Mouse (Mus musculus) layer of hippocampus, adult 2 months (tissue): ENCODE measurements at regions not wholly inside any gene's neighbourhood (a gene's known extent, or its start where the extent isn't known, plus 50 kb on each side); places are given as distances from the start of the nearest gene placed in this dataset.
A peak's percentile ranks its signal among the peaks of the same experiment; 100 is the strongest.
"Not testable (repeated sequence)": the region's sequence is repeated elsewhere in the genome, so short reads cannot be mapped to it uniquely, and the experiment has no call there.

Experiments
- DNase-seq, 2 experiments: peaks; one replicate each; pipeline ENCODE4 v3.0.0; 2022; ENCODE audit warnings: low spot score in 2 of 2
- H3K27ac ChIP-seq: fragments of 200-600 bp; 2 replicates; pipeline ENCODE4 v1.8.1; 2022
- H3K4me3 ChIP-seq: fragments of 200-600 bp; 2 replicates; pipeline ENCODE4 v1.8.1; 2022; ENCODE audit warnings: mild to moderate bottlenecking
- CTCF ChIP-seq: fragments of 200-600 bp; conservative IDR thresholded peaks from 2 replicates; pipeline ENCODE4 v1.8.1; 2022; ENCODE audit warnings: antibody characterized with exemption, mild to moderate bottlenecking, moderate library complexity

DNA sequence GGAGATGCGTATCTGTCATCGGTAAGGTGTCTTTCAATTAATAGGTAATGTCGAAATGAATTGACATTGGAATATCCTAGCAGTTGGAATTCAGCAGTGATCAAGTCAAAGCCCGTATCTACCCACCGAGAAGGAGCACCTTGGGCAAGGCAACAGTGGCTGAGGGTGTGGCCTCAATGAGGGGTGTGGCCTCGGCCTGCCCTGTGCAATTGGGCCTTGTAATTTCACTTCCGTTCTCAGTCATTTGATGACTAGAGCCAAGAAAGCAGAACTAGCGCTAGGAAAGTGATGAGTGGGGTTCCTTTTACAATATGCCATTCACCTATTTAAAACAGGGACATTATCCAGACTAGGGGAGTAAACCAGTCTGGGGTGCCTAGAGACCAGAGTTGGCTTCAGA, 77.6 kb downstream of the Elovl4 start:
- DNase-seq: no peak
- TF ChIP-seq CTCF: no peak
- Histone ChIP-seq H3K27ac (no peak overlapping the region), H3K4me3 (no peak overlapping the region)

DNA sequence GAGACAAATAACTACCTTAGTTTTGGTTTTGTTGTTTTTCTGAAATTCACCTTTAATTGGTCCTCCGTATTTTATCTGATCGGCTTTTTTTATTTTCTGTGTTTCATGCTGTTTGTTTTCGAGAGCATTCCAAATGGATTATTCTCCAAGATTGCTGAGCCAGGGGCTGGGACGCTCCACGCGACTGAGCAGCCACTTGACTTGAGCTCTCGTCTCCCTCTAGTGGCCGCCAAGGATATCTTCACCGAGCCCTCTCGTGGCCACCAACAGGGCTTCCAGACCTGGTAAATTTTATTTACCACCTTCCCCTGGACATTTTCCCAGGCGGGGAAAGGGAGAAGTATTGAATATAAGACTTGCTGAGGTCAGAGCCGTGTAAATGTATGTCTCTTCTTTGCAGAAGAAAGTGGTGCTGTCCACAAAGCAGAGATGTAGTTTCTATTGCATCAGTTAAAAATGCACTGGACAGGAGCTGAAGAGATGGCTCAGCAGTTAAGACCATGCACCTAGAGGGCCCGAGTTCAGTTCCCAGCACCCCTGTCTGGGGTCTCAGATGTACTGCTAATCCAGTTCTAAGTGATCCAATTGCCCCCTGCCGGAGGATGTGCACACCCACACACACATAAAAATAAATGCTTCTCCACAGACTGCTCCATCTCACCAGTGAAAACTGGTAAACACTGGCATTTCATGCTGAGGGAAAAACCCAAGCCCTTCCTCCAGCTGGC, 78.5 kb downstream of the Elovl4 start:
- Histone ChIP-seq H3K4me3 (peak overlapping the region; percentile 27; the same call in 1 of the 2 replicates), H3K27ac (peak overlapping the region; percentile 36)
- peak; percentile 89 for TF ChIP-seq CTCF
- peak; percentile 74 to 81 for DNase-seq

DNA sequence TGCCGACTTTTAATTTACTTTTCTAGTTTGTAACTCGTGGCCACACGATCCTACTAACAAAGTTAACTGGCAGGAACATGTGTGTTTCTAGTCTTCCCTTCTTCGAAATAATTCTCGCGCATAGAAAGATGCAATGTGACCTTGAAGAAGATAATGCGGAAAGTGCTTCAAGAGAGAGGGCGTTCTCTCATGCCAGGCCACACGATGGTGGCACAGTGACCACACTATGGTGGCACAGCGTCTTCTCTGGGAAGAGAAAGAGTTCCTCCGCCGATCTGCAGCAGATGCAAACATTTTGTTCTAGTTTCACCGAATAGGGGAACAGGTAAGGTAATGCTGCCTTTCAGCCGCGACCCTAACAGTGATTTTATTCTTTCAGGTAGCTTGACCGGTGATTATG, 79.1 kb downstream of the Elovl4 start:
- DNase-seq: no peak
- peak overlapping the region; percentile 27; the same call in 1 of the 2 replicates for H3K4me3 ChIP-seq
- H3K27ac ChIP-seq: peak overlapping the region; percentile 33
- TF ChIP-seq CTCF: no peak

DNA sequence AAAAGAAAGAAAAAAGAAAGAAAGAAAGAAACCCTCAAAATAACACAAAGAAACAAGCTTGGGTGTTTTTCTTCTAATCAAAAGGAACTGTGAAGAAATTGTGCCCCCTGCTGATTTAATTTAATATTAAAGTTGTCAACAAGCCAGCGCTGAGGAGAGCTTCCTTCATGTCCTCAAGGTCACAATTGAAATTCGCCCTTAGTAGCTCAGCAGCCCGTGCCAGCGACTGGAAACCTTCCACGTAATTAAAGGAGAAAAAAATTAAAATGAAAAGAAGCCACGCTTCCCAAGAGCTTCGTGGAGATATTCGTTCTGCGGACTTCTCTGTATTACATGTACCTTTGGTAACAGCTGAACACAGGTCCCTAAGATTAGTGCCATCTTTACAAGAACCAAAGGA, 80.0 kb downstream of the Elovl4 start:
- peak overlapping the region; percentile 33 for H3K27ac ChIP-seq
- DNase-seq: peak; percentile 13 to 25

DNA sequence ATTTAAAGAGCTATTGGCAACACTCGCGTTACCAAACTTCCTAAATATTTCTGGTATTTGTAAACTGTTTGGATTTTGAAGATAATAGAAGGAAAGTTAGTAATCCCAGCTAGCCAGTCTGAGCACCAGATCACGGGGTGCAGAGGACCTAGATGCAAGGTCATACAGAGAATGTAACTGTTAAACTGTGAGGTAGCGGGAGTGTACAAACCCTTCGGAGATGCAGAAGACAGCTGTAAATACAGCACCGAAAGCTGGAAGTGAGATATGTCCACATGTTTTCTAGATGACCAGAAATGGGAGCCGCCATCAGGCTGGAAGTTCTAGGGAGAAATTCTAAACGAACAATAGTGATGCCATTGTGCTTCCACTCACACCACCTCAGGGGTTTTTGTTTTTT, 80.5 kb downstream of the Elovl4 start:
- Histone ChIP-seq H3K4me3 (no peak overlapping the region), H3K27ac (peak overlapping the region; percentile 33; the same call in 1 of the 2 replicates)
- DNase-seq: no peak
- TF ChIP-seq CTCF: no peak

More for the DNA sequence above, 80.0 kb downstream of the Elovl4 start:
- no peak overlapping the region; the same call in 1 of the 2 replicates for H3K4me3 ChIP-seq
- TF ChIP-seq CTCF: peak; percentile 68

DNA sequence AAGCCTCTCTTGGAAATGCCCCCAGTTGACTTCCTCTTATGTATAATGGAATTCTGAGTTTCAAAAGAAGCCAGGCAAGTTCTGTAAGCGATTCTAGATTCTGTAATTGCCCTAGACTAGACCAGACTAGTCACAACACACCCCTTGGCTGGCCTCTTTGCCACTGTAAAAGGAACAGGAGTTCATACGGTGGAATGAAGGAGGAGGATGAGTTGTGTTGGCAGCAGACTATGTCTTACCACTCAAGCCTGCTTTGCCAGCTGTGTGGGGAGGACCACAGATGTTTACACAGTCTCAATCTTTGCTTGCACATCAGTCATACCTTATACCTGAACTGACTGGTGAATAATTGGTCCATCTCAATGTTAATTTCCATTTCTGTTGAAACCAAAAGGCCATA, 85.1 kb downstream of the Elovl4 start:
- Histone ChIP-seq H3K27ac (no peak overlapping the region), H3K4me3 (no peak overlapping the region)
- no peak for TF ChIP-seq CTCF
- no peak for DNase-seq

DNA sequence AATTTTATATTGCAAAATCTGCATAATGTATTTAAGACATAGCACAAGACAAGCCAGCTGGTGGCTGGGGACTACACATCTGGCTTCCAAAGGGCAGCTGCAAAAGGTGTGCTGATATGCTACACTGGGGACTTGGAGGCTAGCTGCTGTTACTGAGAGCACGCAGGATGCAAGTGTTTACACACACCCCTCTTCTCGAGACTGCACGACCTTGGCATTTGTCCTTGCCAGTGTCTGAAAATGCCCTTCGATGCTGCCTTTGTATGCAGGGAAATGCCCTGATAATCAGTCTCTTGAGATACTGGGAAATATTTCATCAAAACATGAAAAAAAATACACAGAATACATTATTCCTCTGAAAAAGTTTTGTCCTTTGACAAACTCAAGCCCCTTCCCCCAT, 86.3 kb downstream of the Elovl4 start:
- DNase-seq: no peak
- no peak for TF ChIP-seq CTCF
- Histone ChIP-seq H3K4me3 (no peak overlapping the region), H3K27ac (no peak overlapping the region)

DNA sequence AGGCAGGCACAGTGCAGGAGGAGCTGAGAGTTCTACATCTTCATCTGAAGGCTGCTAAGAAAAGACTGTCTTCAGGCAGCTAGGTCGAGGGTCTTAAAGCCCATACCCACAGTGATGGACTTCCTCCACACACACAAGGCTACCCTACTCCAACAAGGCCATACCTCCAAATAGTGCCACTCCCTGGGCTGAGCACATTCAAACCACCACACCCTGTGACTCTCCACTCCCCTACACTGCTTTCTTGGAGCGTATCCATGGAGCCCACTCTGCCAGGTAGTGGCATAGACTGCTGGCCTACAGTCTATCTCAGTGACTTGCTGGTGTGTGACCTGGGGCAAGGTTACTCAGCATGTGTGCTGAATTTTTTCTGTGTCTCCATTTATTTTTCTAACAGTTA, 88.0 kb downstream of the Elovl4 start:
- not testable (repeated sequence) for H3K27ac ChIP-seq, DNase-seq, H3K4me3 ChIP-seq

DNA sequence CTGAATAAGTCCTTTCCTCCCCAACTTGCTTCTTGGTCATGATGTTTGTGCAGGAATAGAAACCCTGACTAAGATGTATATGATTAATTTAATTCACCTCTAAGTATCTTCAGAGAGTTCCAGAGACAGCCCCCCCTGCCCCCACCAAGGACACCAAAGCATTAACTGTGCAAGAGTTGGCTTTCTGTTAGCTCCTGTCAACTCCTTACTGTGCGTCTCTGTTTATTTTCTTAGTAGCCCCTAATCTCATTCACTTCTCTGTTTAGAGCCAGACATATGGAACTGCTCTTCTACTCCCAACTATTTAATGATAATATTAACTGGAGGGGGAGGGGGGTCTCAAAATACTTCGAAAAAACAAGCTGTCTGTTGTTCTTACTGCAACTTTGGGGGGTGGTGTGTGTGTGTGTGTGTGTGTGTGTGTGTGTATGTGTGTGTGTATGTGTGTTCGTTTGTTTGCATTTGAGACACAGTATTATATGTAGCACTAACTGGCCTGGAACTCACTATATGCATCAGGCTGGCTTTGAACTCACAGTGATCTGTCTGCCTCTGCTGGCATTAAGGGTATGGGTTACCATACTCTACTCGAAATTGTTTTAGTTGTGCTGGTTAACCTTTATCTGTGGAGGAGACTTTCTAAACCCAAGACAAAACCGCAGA, 89.8 kb downstream of the Elovl4 start:
- Histone ChIP-seq H3K4me3 (no peak overlapping the region), H3K27ac (no peak overlapping the region)
- no peak for DNase-seq
- no peak for TF ChIP-seq CTCF

DNA sequence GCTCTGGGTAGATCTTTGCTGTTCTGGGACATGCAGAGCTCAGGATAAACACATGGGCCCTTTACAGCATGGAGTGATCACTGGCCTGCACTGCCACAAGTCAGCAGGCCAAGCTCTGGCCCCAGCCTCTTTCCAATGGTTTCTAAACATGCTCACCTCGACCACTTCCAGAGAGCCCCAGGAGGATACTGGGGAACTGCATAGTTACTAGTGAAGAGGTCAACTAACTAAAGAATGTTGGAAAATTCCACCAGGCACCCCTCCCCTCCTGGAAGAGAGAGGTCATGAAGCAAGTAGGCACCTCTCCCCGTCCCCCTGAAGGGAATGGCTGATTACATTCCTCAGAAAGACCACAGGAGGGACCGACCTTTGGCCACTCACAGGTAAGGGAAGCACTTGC, 98.7 kb downstream of the Elovl4 start:
- no peak overlapping the region for H3K4me3 ChIP-seq
- no peak overlapping the region for H3K27ac ChIP-seq
- no peak for DNase-seq
- TF ChIP-seq CTCF: no peak

DNA sequence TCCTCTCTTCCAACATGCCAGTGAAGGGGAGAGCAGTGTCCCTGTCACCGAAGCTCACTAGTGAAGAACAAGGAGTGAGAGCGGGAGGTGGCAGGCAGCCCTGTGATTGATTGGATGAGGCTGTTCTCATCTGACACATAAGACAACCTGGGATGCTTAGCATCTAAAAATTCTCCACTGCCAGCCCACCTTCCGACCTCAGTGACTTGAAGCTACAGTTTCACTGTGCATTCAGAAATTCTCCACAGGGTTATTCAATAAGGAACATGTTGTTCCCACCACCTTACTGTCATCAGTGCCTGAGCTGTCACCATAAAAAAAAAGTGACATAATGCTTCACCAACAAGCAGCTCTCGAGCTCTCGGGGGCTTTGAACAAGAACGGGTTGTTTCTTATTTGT, 100.0 kb downstream of the Elovl4 start:
- Histone ChIP-seq H3K4me3 (no peak overlapping the region), H3K27ac (no peak overlapping the region)
- no peak for DNase-seq
- TF ChIP-seq CTCF: no peak

DNA sequence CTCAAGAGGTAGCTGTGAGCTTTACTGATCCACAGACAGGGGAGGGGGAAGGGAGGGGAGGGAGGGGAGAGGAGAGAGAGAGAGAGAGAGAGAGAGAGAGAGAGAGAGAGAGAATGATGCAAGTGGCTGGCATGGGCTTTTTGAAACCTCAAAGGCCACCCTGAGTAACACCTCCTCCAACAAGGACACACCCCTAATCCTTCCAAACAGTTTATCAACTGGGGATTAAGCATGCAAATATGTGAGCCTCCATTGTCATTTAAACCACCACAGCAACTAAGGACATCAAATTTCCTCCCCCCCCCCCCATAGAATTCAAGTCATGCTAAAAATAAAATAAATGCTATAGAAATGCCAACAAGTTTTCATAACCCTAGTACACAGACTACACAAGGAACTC, 101.9 kb downstream of the Elovl4 start:
- TF ChIP-seq CTCF: no peak
- DNase-seq: no peak
- Histone ChIP-seq H3K27ac (no peak overlapping the region), H3K4me3 (no peak overlapping the region)

DNA sequence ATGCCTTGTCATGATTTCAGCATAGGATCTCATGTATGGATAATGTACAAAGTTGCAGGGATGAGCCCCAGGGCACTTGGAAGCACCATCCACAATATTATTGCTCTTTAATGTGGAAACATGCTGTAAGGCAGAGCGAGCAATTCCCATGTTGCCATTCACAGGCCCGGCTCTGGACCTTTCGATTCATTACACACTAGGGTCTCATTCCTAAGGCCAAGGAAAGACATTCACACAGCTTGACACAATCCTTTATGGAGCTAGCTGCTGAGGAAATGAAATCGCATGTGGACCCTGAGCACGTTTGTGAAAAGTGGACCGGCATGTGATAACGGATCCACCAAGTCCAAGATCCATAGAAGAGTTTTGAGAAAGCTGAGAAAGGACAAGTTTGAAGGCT, 105.2 kb downstream of the Elovl4 start:
- Histone ChIP-seq H3K4me3 (no peak overlapping the region), H3K27ac (no peak overlapping the region)
- no peak for TF ChIP-seq CTCF
- DNase-seq: no peak

DNA sequence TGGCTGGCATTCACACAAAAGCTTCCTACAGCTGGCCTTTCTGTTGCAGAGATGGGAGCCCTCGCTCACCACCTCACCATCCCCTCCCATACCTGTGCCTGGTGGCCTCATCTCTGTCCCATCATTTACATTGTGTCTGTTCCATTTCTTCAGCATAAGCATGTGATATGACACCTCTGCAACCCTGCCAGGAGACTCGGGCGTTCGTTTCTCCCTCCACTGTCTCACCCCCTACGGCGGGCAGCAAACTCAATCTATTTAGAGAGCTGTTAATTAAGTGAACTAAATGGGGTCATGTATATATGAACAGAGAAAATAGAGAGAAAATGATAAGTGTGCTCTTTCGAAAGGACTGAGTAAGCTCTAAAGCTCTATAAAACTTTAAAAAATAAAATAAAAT, 106.0 kb downstream of the Elovl4 start:
- H3K4me3 ChIP-seq: no peak overlapping the region

More for the DNA sequence above, 106.0 kb downstream of the Elovl4 start:
- TF ChIP-seq CTCF: no peak
- DNase-seq: no peak
- no peak overlapping the region for H3K27ac ChIP-seq
